Mouse (Mus musculus): ENCODE results near the gene Mst1r. TPM values are rescaled to one million over a fixed set of nuclear protein-coding genes. Genes with fewer than 3 reads are reported as not detected.

Gene Mst1r
- polyA plus RNA-seq, 1 experiment, result 0.23 TPM

GRCm38 (mm10) chr9:107910025-107910769 lies 3.5 kb downstream of the Mst1r start:
- Histone ChIP-seq H3K4me1 (peaks cover 47% of the 10 kb centered on the region), H3K27me3 (replicated peaks) (peaks cover 69% of the 10 kb centered on the region), H3K4me3 (replicated peaks) (no peak overlapping the region)

GRCm38 (mm10) chr9:107914764-107915420 lies 8.2 kb downstream of the Mst1r start:
- peaks cover 21% of the 10 kb centered on the region for H3K4me1 ChIP-seq
- TF ChIP-seq GATA1 (IDR thresholded peaks at IDR 0.05; ENCODE audit: borderline replicate concordance, low read length) (no peak), FLI1 (IDR thresholded peaks at IDR 0.05; ENCODE audit: low read length) (no peak)
- no peaks in the 10 kb centered on the region for H3K36me3 ChIP-seq (replicated peaks; ENCODE audit: low read length)
- peaks cover 89% of the 10 kb centered on the region for H3K27me3 ChIP-seq (replicated peaks)
- H3K9me3 ChIP-seq, result no peaks in the 10 kb centered on the region
- H3K4me3 ChIP-seq (replicated peaks), result peak overlapping the region; percentile 10

More at GRCm38 (mm10) chr9:107910025-107910769, 3.5 kb downstream of the Mst1r start:
- Histone ChIP-seq H3K9me3 (no peaks in the 10 kb centered on the region), H3K36me3 (replicated peaks; ENCODE audit: low read length) (no peaks in the 10 kb centered on the region)
- TF ChIP-seq GATA1 (IDR thresholded peaks at IDR 0.05; ENCODE audit: borderline replicate concordance, low read length) (no peak), FLI1 (IDR thresholded peaks at IDR 0.05; ENCODE audit: low read length) (no peak)

- TF ChIP-seq GATA1 (IDR thresholded peaks at IDR 0.05; ENCODE audit: borderline replicate concordance, low read length), result no peak
- no peaks in the 10 kb centered on the region for H3K36me3 ChIP-seq (replicated peaks; ENCODE audit: low read length)
- H3K27me3 ChIP-seq (replicated peaks), result peaks cover 76% of the 10 kb centered on the region
- H3K9me3 ChIP-seq, result no peaks in the 10 kb centered on the region
- H3K4me1 ChIP-seq, result peaks cover 15% of the 10 kb centered on the region
- H3K4me3 ChIP-seq (replicated peaks), result no peak overlapping the region
Observed at GRCm38 (mm10) chr9:107917895-107918608, 11.4 kb downstream of the Mst1r start.

GRCm38 (mm10) chr9:107918884-107919283 lies 12.2 kb downstream of the Mst1r start:
- Histone ChIP-seq H3K4me1 (peaks cover 21% of the 10 kb centered on the region), H3K36me3 (replicated peaks; ENCODE audit: low read length) (no peaks in the 10 kb centered on the region), H3K27me3 (replicated peaks) (peaks cover 76% of the 10 kb centered on the region), H3K4me3 (replicated peaks) (no peak overlapping the region), H3K9me3 (no peaks in the 10 kb centered on the region)
- no peak for TF ChIP-seq FLI1 (IDR thresholded peaks at IDR 0.05; ENCODE audit: low read length)
- no peak for TF ChIP-seq GATA1 (IDR thresholded peaks at IDR 0.05; ENCODE audit: borderline replicate concordance, low read length)

- H3K4me3 ChIP-seq (replicated peaks), result no peak overlapping the region
- no peaks in the 10 kb centered on the region for H3K9me3 ChIP-seq
- H3K27me3 ChIP-seq (replicated peaks), result peaks cover 76% of the 10 kb centered on the region
- no peaks in the 10 kb centered on the region for H3K36me3 ChIP-seq (replicated peaks; ENCODE audit: low read length)
- peaks cover 22% of the 10 kb centered on the region for H3K4me1 ChIP-seq
- TF ChIP-seq FLI1 (IDR thresholded peaks at IDR 0.05; ENCODE audit: low read length) (no peak), GATA1 (IDR thresholded peaks at IDR 0.05; ENCODE audit: borderline replicate concordance, low read length) (no peak)
Observed at GRCm38 (mm10) chr9:107919441-107919840, 12.8 kb downstream of the Mst1r start.

GRCm38 (mm10) chr9:107923021-107923420 lies 16.3 kb downstream of the Mst1r start:
- peaks cover 62% of the 10 kb centered on the region for H3K27me3 ChIP-seq (replicated peaks)
- peaks cover 34% of the 10 kb centered on the region for H3K4me1 ChIP-seq
- no peak overlapping the region for H3K4me3 ChIP-seq (replicated peaks)
- H3K9me3 ChIP-seq, result no peaks in the 10 kb centered on the region
- no peaks in the 10 kb centered on the region for H3K36me3 ChIP-seq (replicated peaks; ENCODE audit: low read length)
- TF ChIP-seq FLI1 (IDR thresholded peaks at IDR 0.05; ENCODE audit: low read length), result no peak
- no peak for TF ChIP-seq GATA1 (IDR thresholded peaks at IDR 0.05; ENCODE audit: borderline replicate concordance, low read length)

GRCm38 (mm10) chr9:107923956-107924355 lies 17.3 kb downstream of the Mst1r start:
- TF ChIP-seq GATA1 (IDR thresholded peaks at IDR 0.05; ENCODE audit: borderline replicate concordance, low read length) (no peak), FLI1 (IDR thresholded peaks at IDR 0.05; ENCODE audit: low read length) (no peak)
- H3K9me3 ChIP-seq, result no peaks in the 10 kb centered on the region
- H3K4me3 ChIP-seq (replicated peaks), result peak overlapping the region; percentile 39
- H3K4me1 ChIP-seq, result peaks cover 34% of the 10 kb centered on the region
- no peaks in the 10 kb centered on the region for H3K36me3 ChIP-seq (replicated peaks; ENCODE audit: low read length)
- H3K27me3 ChIP-seq (replicated peaks), result peaks cover 62% of the 10 kb centered on the region

- Histone ChIP-seq H3K9me3 (no peaks in the 10 kb centered on the region), H3K27me3 (replicated peaks) (peaks cover 69% of the 10 kb centered on the region)
Observed at GRCm38 (mm10) chr9:107925251-107925650, 18.6 kb downstream of the Mst1r start.

GRCm38 (mm10) chr9:107926920-107927420 lies 20.3 kb downstream of the Mst1r start:
- H3K36me3 ChIP-seq (replicated peaks; ENCODE audit: low read length), result no peaks in the 10 kb centered on the region
- H3K4me1 ChIP-seq, result peaks cover 34% of the 10 kb centered on the region
- H3K4me3 ChIP-seq (replicated peaks), result no peak overlapping the region
- no peaks in the 10 kb centered on the region for H3K9me3 ChIP-seq
- TF ChIP-seq FLI1 (IDR thresholded peaks at IDR 0.05; ENCODE audit: low read length), result no peak
- TF ChIP-seq GATA1 (IDR thresholded peaks at IDR 0.05; ENCODE audit: borderline replicate concordance, low read length), result no peak
- peaks cover 75% of the 10 kb centered on the region for H3K27me3 ChIP-seq (replicated peaks)

More at GRCm38 (mm10) chr9:107925251-107925650, 18.6 kb downstream of the Mst1r start:
- Histone ChIP-seq H3K36me3 (replicated peaks; ENCODE audit: low read length) (no peaks in the 10 kb centered on the region), H3K4me1 (peaks cover 34% of the 10 kb centered on the region), H3K4me3 (replicated peaks) (no peak overlapping the region)
- no peak for TF ChIP-seq GATA1 (IDR thresholded peaks at IDR 0.05; ENCODE audit: borderline replicate concordance, low read length)
- TF ChIP-seq FLI1 (IDR thresholded peaks at IDR 0.05; ENCODE audit: low read length), result no peak
